Mouse (Mus musculus) liver, embryonic 15.5 days (tissue): Measurements from ENCODE around the gene Tmc8. TPM values are rescaled to one million over a fixed set of nuclear protein-coding genes. Genes with fewer than 3 reads are reported as not detected.

Experiments used
- ATAC-seq: fragments of 200-750 bp; cut with Nextera tagmentation; 2 replicates; pipeline ENCODE4 v1.8.0; 2017; ENCODE audit warnings: moderate number of reproducible peaks, mild to moderate bottlenecking, moderate library complexity; ENCODE audit not compliant: insufficient read depth
- H3K27ac ChIP-seq: fragments of 300-500 bp; sonication (generic); replicated peaks from 2 replicates; pipeline ENCODE4 v1.5.1; 2015; ENCODE audit warnings: mild to moderate bottlenecking, inconsistent platforms
- H3K27me3 ChIP-seq: fragments of 300-500 bp; sonication (generic); 2 replicates; pipeline ENCODE4 v1.6.1; 2015; ENCODE audit warnings: mild to moderate bottlenecking, inconsistent platforms
- H3K36me3 ChIP-seq: fragments of 300-500 bp; sonication (generic); replicated peaks from 2 replicates; pipeline ENCODE4 v1.6.1; 2015; ENCODE audit warnings: moderate library complexity, mild to moderate bottlenecking, inconsistent platforms
- H3K4me1 ChIP-seq: fragments of 300-500 bp; sonication (generic); replicated peaks from 2 replicates; pipeline ENCODE4 v1.6.1; 2015; ENCODE audit warnings: inconsistent platforms
- H3K4me2 ChIP-seq: fragments of 300-500 bp; sonication (generic); 2 replicates; pipeline ENCODE4 v1.6.1; 2015; ENCODE audit warnings: moderate library complexity, mild to moderate bottlenecking, inconsistent platforms
- H3K4me3 ChIP-seq: fragments of 300-500 bp; sonication (generic); replicated peaks from 2 replicates; pipeline ENCODE4 v1.5.1; 2015; ENCODE audit warnings: mild to moderate bottlenecking, inconsistent platforms
- H3K9ac ChIP-seq: fragments of 300-500 bp; sonication (generic); 2 replicates; pipeline ENCODE4 v1.6.1; 2015; ENCODE audit warnings: moderate library complexity, mild to moderate bottlenecking, inconsistent platforms
- H3K9me3 ChIP-seq: fragments of 300-500 bp; sonication (generic); replicated peaks from 2 replicates; pipeline ENCODE4 v1.6.1; 2016; ENCODE audit warnings: inconsistent platforms
- WGBS: fragments of 180-500 bp; shearing (Covaris S2); methylation state at CpG from one replicate; pipeline ENCODE4 v1.1.7; 2015; ENCODE audit warnings: mixed read lengths; ENCODE audit not compliant: insufficient replicate concordance; 5-methylcytosine and 5-hydroxymethylcytosine counted together
- polyA plus RNA-seq: library from polyadenylated mRNA; unstranded; fragments of >200 nt; fragmentation: Nextera tagmentation; extraction: Ambion mirVana; gene quantifications from 2 replicates; pipeline ENCODE4 v1.2.1, GENCODE M21; 2015

Gene Tmc8
- polyA plus RNA-seq: 15.0 and 20.4 TPM in 2 replicates

DNA sequence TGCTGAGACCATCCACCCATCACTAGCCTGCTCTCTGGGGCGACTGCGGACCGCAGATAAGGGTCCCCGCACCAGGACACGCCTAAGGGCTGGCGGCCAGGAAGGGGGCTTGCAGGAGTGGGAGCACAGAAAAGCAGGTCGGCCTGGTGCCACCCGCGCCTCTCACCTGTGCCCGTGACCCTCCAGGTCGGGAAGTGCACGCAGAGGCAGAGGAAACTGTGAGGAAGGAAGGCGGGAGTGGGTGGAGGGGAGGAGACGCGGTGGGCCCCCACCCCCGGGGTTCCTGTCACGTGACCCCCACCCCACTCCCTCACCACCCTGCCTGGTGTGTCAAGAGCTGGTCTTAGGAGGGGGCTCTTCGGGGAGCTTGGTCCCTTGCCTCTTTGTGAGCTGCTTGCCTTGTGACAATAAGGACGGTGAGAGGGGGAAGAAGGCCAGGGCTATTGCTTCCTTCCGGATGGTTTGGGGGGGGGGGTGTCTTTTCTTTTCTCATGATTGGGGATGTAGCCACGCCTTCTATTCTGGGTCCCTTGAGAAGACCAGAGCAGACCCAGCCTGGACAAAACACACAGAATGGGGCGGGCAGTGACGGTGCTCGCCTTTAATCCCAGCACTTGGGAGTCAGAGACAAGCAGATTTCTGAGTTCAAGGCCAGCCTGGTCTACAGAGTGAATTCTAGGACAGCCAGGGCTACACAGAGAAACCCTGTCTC lies at the start of gene Tmc8, which contains the start of gene Tmc6:
TSS of gene Tmc8 (plus strand) at position 84 of the 712 bp plus-strand sequence.
TSS of gene Tmc6 (minus strand) at position 206 of the 712 bp plus-strand sequence.
- Histone ChIP-seq H3K36me3 (peaks cover 52% of the 10 kb centered on the region), H3K4me1 (peaks cover 78% of the 10 kb centered on the region)
- ATAC-seq: peak; percentile 57

DNA sequence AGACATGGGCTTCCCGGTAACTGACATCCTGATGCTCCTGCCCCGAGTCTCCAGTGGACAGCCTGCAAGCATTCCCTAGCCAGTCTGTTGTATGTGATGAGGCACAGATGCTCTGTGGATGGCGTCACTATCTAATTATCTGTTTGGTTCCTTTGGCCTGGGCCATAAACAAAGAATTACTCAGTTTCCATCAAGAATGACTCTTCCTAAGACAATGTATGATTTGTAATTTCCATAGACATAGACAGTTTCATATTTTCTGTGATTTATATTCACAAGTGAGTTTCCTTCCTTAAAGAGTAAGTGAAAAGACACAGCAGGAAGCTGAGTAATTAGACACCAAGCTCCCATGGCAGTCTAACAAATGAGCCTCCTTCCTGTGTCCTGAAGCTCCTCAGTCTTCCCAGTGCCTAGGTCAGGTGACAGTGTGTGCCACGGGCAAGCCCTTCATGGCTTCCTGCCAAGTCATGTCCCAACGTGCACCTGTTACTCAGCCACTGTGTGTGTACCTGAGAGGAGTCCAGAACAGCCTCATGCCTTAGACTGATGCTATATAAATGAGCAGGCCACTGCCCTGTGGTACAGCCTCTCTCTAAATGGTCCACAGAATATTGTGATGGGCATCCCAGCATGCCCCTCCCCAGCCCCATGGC lies 45.7 kb upstream of the Tmc8 start:
- H3K4me2 ChIP-seq: no peak overlapping the region
- ATAC-seq: no peak
- 56% methylated on average over 5 of the region's 5 CpGs for WGBS
- no peaks in the 10 kb centered on the region for H3K9me3 ChIP-seq
- H3K27me3 ChIP-seq: no peaks in the 10 kb centered on the region
- H3K4me3 ChIP-seq: no peak overlapping the region
- H3K4me1 ChIP-seq: no peaks in the 10 kb centered on the region
- no peak overlapping the region for H3K27ac ChIP-seq
- no peak overlapping the region for H3K9ac ChIP-seq
- H3K36me3 ChIP-seq: peaks cover 55% of the 10 kb centered on the region

More for the DNA sequence above, at the start of gene Tmc8, which contains the start of gene Tmc6:
- H3K4me2 ChIP-seq: peak within 1 kb of the TSS; percentile 96
- no peaks in the 10 kb centered on the region for H3K27me3 ChIP-seq
- H3K4me3 ChIP-seq: peak within 1 kb of the TSS; percentile 74
- H3K9me3 ChIP-seq: no peaks in the 10 kb centered on the region
- H3K27ac ChIP-seq: peak within 1 kb of the TSS; percentile 99
- WGBS: 8% methylated on average over 24 of the region's 24 CpGs
- peak within 1 kb of the TSS; percentile 92 for H3K9ac ChIP-seq

DNA sequence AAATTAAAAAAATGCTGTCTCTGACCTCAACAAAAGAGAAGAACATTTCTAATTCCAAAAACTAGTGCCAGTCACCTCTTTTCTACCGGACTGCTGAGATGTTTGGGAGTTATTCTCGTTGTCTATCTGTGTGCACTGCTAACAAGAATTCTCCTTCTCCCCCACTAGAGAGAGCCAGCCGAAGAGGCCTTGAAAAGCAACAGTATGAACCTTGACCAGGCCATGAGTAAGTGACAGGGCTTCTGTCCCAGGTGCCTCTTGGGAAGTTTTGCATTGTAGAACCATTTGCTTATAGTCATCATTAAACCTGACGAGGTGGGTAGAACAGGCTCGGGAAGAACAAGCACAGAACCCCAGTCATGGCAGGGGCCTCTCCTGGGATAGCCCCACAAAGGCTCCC lies 43.8 kb upstream of the Tmc8 start:
- ATAC-seq: no peak
- no peak overlapping the region for H3K27ac ChIP-seq
- no peak overlapping the region for H3K4me3 ChIP-seq
- no peak overlapping the region for H3K4me2 ChIP-seq
- WGBS: 74% methylated on average over 5 of the region's 5 CpGs
- H3K4me1 ChIP-seq: peaks cover under 1% of the 10 kb centered on the region; the same call in 1 of the 2 replicates
- no peaks in the 10 kb centered on the region for H3K9me3 ChIP-seq
- peaks cover 74% of the 10 kb centered on the region for H3K36me3 ChIP-seq
- no peak overlapping the region for H3K9ac ChIP-seq
- H3K27me3 ChIP-seq: no peaks in the 10 kb centered on the region

DNA sequence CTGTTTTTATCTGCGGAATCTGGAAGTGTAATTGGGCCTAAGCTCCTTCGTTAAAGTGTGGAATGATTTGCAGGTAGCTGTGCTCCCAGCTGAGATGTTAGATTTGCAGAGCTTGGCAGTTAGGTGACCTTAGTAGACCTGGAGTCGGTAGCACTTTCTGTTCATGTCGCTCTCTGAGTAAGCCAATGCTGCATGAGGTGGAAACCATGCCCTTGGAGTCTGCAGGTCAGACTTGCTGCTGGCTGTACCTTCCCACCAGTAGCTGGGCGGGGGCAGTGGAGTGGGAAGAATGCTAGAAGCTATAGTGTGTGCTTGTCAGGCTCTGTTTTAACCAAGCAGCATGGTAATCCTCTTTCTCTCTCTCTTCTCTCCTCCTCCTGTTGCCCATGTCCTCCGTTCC lies 40.7 kb upstream of the Tmc8 start:
- Histone ChIP-seq H3K27me3 (no peaks in the 10 kb centered on the region), H3K9me3 (no peaks in the 10 kb centered on the region), H3K36me3 (peaks cover 86% of the 10 kb centered on the region), H3K9ac (no peak overlapping the region), H3K27ac (no peak overlapping the region), H3K4me3 (no peak overlapping the region), H3K4me1 (peaks cover 3% of the 10 kb centered on the region; the same call in 1 of the 2 replicates), H3K4me2 (no peak overlapping the region)
- WGBS: 83% methylated on average over 6 of the region's 6 CpGs
- ATAC-seq: no peak

DNA sequence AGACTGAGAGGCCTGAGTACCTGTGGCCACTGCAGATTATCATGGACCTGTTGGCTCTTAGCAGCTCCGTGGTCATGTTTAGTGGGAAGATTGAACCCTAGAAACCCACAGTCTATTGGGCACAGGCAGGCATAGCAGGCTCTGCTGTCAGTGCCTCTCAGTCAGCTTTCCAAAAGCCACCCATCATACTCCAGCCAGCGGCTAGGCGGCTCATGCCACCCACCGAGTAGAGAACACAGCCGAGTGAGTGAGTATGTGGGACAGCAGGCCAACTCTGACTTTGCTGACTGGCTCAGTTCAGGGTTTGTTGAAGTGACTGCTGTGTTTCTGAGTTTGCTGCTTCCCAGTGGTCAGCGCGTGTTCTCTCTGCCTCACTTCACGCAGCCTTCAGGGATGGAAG lies 39.6 kb upstream of the Tmc8 start:
- H3K9ac ChIP-seq: no peak overlapping the region
- H3K36me3 ChIP-seq: peaks cover 86% of the 10 kb centered on the region
- H3K4me1 ChIP-seq: peaks cover 3% of the 10 kb centered on the region; the same call in 1 of the 2 replicates
- no peak overlapping the region for H3K4me3 ChIP-seq
- H3K27ac ChIP-seq: no peak overlapping the region
- 84% methylated on average over 8 of the region's 8 CpGs for WGBS
- ATAC-seq: no peak
- no peaks in the 10 kb centered on the region for H3K9me3 ChIP-seq
- H3K4me2 ChIP-seq: no peak overlapping the region
- H3K27me3 ChIP-seq: no peaks in the 10 kb centered on the region

DNA sequence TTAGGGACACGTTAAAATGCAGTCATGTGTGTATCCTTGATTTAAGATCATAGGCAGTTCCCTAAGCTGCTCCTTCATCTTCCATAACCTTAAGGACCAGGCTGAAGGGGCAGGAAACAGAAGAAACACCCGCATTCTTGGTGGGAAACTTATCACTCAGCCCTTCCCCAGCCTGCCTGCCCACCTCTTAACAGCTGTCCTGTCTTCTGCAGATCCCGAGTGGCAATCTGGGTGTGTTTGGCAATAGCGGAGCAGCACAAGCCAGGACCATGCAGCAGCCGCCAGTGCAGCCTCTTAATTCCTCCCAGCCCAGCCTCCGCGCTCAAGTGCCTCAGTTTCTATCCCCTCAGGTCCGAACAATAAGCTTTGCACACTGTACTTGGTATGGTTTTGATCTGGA lies 39.2 kb upstream of the Tmc8 start:
- no peak overlapping the region for H3K9ac ChIP-seq
- no peak for ATAC-seq
- peaks cover 3% of the 10 kb centered on the region; the same call in 1 of the 2 replicates for H3K4me1 ChIP-seq
- H3K4me3 ChIP-seq: no peak overlapping the region
- 78% methylated on average over 8 of the region's 8 CpGs for WGBS
- no peak overlapping the region for H3K4me2 ChIP-seq
- peaks cover 91% of the 10 kb centered on the region for H3K36me3 ChIP-seq
- no peaks in the 10 kb centered on the region for H3K27me3 ChIP-seq
- no peaks in the 10 kb centered on the region for H3K9me3 ChIP-seq
- no peak overlapping the region for H3K27ac ChIP-seq

DNA sequence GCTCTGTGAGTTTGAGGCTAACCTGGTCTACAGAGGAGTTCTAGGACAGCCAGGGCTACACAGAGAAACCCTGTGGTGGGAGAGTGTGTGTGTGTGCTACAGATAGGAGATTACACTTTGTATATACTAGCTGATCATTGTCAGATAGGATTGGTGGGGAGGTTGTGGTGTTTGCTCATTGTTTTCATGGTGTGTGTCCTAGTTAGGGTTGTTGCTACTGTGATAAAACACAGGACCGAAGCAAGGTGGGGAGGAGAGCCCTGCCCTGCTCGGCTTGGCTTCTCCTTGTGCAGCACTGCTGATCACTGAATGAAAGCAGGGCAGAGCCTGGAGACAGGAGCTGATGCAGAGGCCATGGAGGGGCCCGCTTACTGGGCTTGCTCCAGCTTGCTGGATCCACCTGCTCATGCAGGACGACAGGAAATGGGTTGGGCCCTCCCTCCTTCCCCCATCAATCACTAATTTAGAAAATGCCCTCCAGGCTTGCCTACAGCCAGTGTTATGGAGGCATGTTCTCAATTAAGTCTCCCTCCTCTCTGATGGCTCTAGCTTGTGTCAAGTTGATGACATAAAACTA lies 38.3 kb upstream of the Tmc8 start:
- peaks cover 93% of the 10 kb centered on the region for H3K36me3 ChIP-seq
- 53% methylated on average over 4 of the region's 4 CpGs for WGBS
- H3K4me2 ChIP-seq: no peak overlapping the region
- no peak for ATAC-seq
- H3K27me3 ChIP-seq: no peaks in the 10 kb centered on the region
- no peaks in the 10 kb centered on the region for H3K9me3 ChIP-seq
- H3K27ac ChIP-seq: no peak overlapping the region
- no peak overlapping the region for H3K4me3 ChIP-seq
- no peak overlapping the region for H3K9ac ChIP-seq
- H3K4me1 ChIP-seq: peaks cover 3% of the 10 kb centered on the region; the same call in 1 of the 2 replicates

DNA sequence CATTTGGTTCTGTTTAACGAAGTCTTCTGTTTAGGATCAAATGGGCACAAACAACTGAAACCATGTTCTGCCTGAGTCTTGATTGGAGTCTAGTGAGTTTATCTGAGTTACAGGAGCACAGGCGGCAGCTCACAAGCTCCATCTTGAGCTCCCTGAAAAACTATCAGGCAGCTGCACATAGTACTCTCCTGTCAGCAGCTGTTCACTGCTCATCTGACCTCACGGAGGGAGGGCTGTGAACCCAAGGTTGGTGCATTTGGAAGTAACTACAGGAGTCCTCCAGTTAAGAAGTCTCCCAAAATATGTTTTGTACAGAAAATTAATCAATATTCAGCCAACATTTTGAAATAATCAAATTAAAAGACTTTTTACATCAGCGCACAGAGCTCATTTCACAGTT lies 33.2 kb upstream of the Tmc8 start:
- Histone ChIP-seq H3K4me3 (no peak overlapping the region), H3K9me3 (no peaks in the 10 kb centered on the region), H3K9ac (no peak overlapping the region), H3K36me3 (peaks cover 92% of the 10 kb centered on the region), H3K27me3 (no peaks in the 10 kb centered on the region), H3K4me2 (no peak overlapping the region), H3K27ac (no peak overlapping the region), H3K4me1 (no peaks in the 10 kb centered on the region)
- no peak for ATAC-seq
- 73% methylated on average over 4 of the region's 4 CpGs for WGBS

DNA sequence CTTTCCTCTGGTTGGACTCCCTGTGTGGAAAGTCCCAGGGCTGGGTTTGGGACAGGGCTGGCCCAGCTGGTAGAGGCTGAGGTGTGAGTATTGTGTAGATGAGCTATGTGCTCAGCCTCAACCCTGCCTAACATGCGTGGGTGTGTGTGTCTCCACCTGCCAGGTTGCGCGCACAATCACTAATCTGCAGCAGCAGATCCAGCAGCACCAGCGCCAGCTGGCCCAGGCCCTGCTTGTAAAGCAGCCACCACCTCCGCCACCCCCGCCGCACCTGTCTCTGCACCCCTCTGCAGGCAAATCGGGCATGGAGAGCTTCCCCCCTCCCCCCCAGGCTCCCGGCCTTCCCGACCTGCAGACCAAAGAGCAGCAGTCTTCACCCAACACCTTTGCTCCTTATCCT lies 32.5 kb upstream of the Tmc8 start:
- Histone ChIP-seq H3K4me1 (no peaks in the 10 kb centered on the region), H3K27ac (no peak overlapping the region), H3K4me2 (no peak overlapping the region), H3K9ac (no peak overlapping the region), H3K36me3 (peaks cover 93% of the 10 kb centered on the region), H3K27me3 (no peaks in the 10 kb centered on the region), H3K4me3 (no peak overlapping the region), H3K9me3 (no peaks in the 10 kb centered on the region)
- 88% methylated on average over 10 of the region's 10 CpGs for WGBS
- no peak for ATAC-seq

DNA sequence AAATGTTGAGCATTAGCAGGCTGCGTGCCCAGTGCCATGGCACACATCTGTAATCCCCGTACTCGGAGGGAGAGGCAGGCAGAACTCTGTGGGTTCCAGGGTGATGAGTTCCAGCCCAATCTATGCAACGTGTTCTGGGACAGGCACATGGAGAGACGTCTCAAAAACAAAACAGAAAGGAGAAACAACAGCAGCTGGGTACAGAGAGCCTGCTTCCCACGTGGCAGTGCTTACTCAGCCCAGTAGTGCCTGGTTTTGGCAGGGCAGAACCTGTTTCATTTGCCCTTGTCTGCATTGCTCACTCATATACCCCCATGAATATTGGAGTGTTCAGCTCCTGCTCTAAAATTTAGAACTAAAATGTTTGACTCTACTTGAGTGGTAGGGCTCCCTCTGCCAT lies 30.3 kb upstream of the Tmc8 start:
- Histone ChIP-seq H3K27ac (no peak overlapping the region), H3K36me3 (peaks cover 95% of the 10 kb centered on the region), H3K4me3 (no peak overlapping the region), H3K27me3 (no peaks in the 10 kb centered on the region), H3K9ac (no peak overlapping the region), H3K4me2 (no peak overlapping the region), H3K9me3 (no peaks in the 10 kb centered on the region), H3K4me1 (no peaks in the 10 kb centered on the region)
- WGBS: 78% methylated on average over 6 of the region's 6 CpGs
- no peak for ATAC-seq

DNA sequence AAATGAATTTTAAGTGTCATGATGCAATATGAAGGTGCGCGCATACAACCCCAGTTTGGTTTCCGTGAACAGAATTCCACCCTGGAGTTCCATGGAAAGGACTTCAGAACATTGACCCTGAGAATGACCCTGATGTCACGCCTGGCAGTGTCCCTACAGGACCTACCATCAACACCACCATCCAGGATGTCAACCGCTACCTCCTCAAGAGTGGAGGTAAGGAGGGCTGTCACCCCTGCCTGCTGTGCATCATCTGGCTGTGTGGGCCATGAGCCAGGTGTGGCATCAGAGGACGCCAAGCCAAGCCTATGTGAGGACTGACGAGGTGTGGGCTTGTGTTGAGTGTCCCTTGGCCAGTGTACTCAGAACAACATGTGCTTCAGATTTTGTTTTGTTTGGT lies 26.0 kb upstream of the Tmc8 start:
- H3K4me2 ChIP-seq: no peak overlapping the region

More for the DNA sequence above, 26.0 kb upstream of the Tmc8 start:
- Histone ChIP-seq H3K4me3 (no peak overlapping the region), H3K4me1 (no peaks in the 10 kb centered on the region), H3K27ac (no peak overlapping the region), H3K9me3 (no peaks in the 10 kb centered on the region), H3K9ac (no peak overlapping the region), H3K36me3 (peaks cover 94% of the 10 kb centered on the region), H3K27me3 (no peaks in the 10 kb centered on the region)
- no peak for ATAC-seq
- WGBS: 88% methylated on average over 7 of the region's 7 CpGs
